In the genomic region with DNA sequence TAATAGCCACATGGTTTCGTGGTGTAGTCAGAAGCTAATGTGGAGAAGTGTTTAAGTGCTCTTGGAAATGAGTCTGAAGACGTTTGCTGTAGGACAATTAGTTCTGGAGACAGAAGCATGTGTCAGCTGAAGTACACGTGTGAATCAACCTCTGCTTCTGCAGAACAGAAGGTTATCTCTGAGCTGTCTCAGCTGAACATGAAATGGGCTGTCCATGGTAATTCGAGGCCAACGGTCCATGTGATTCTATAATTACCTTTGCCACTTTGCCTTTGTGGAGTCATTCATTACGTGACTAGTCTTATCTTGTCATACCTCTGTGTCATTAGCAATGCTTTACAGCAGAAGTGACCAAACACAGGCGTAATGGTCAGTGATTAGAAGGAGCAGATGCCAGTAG, we compare ENCODE assay signal across 10 mouse cellular contexts.
"Had no signal": no experiment of that assay in that cellular context is flagged by ENCODE, and none has a peak within 500 bp of the region (broad histone marks: within the 10 kb centered on the region; RNA-seq: fewer than 3 reads in every experiment).

No protein-coding gene starts in this region.

- H3K9ac ChIP-seq: limb, embryonic 13.5 days; liver, embryonic 14.5 days; midbrain, embryonic 13.5 days; neural tube, embryonic 12.5 days; stomach, embryonic 15.5 days had no signal

- H3K4me2 ChIP-seq: limb, embryonic 13.5 days; midbrain, embryonic 13.5 days; neural tube, embryonic 12.5 days; stomach, embryonic 15.5 days had no signal

- H3K27me3 ChIP-seq: midbrain, embryonic 13.5 days; neural tube, embryonic 12.5 days; stomach, embryonic 15.5 days had no signal

- H3K36me3 ChIP-seq: limb, embryonic 13.5 days; midbrain, embryonic 13.5 days; neural tube, embryonic 12.5 days; stomach, embryonic 15.5 days had no signal

- H3K4me3 ChIP-seq: limb, embryonic 13.5 days; midbrain, embryonic 13.5 days; neural tube, embryonic 12.5 days; stomach, embryonic 15.5 days had no signal

- DNase-seq: kidney, postnatal 10 days; left cerebral cortex, postnatal 4 days; lung, adult 18-20 months; right cerebral cortex, postnatal 14 days; thymus, postnatal 36 days had no signal

- H3K4me1 ChIP-seq: midbrain, embryonic 13.5 days; neural tube, embryonic 12.5 days; stomach, embryonic 15.5 days had no signal

- H3K9me3 ChIP-seq: limb, embryonic 13.5 days; midbrain, embryonic 13.5 days; neural tube, embryonic 12.5 days; stomach, embryonic 15.5 days had no signal

- ATAC-seq: midbrain, embryonic 13.5 days had no signal

- H3K27ac ChIP-seq: limb, embryonic 13.5 days; liver, embryonic 14.5 days; midbrain, embryonic 13.5 days; neural tube, embryonic 12.5 days; stomach, embryonic 15.5 days had no signal
